Mouse (Mus musculus) MEL (cell line): ENCODE measurements around the gene Itgb1bp1. TPM values are rescaled to one million over a fixed set of nuclear protein-coding genes. Genes with fewer than 3 reads are reported as not detected.

Experiments
- DNase-seq: peaks from one replicate; pipeline ENCODE4 v3.0.0; 2011; ENCODE audit warnings: low read depth, low spot score
- H3K27ac ChIP-seq: 2 replicates; pipeline ENCODE4 v1.5.1; 2012; ENCODE audit warnings: low read depth, mild to moderate bottlenecking, control low read depth, low read length, moderate library complexity; ENCODE audit not compliant: control insufficient read depth
- H3K27me3 ChIP-seq, 2 experiments: fragments of 150-350 bp in 1 of 2; sonication (generic) in 1 of 2; 2 replicates each; pipeline ENCODE4 v1.6.1; 2012; ENCODE audit warnings: low read length in 2 of 2, mild to moderate bottlenecking in 2 of 2, improper control_type of control experiment in 1 of 2, moderate library complexity in 1 of 2; ENCODE audit not compliant: insufficient read depth in 2 of 2, control insufficient read depth in 1 of 2
- H3K36me3 ChIP-seq, 2 experiments: 2 replicates each; pipeline ENCODE4 v1.6.1; 2012 to 2014; ENCODE audit warnings: low read length in 2 of 2, improper control_type of control experiment in 1 of 2, inconsistent platforms in 1 of 2, mild to moderate bottlenecking in 1 of 2; ENCODE audit not compliant: insufficient read depth in 2 of 2, control insufficient read depth in 1 of 2
- H3K4me1 ChIP-seq, 2 experiments: fragments of 150-350 bp in 1 of 2; sonication (generic) in 1 of 2; 2 replicates each; pipeline ENCODE4 v1.6.1; 2012; ENCODE audit warnings: low read length in 2 of 2, improper control_type of control experiment in 1 of 2, mild to moderate bottlenecking in 1 of 2; ENCODE audit not compliant: insufficient read depth in 2 of 2, control insufficient read depth in 1 of 2
- H3K4me3 ChIP-seq, 2 experiments: fragments of 150-350 bp in 1 of 2; sonication (generic) in 1 of 2; 2 replicates each; pipeline ENCODE4 v1.5.1; 2012; ENCODE audit warnings: low read depth in 2 of 2, low read length in 2 of 2, mild to moderate bottlenecking in 2 of 2, moderate library complexity in 2 of 2, control low read depth in 1 of 2, improper control_type of control experiment in 1 of 2; ENCODE audit not compliant: control insufficient read depth in 1 of 2, insufficient read depth in 1 of 2
- H3K79me2 ChIP-seq: 2 replicates; pipeline ENCODE4 v1.6.1; 2012; ENCODE audit warnings: mild to moderate bottlenecking, low read length, moderate library complexity; ENCODE audit not compliant: control insufficient read depth, poor library complexity, insufficient read depth
- H3K9ac ChIP-seq: 2 replicates; pipeline ENCODE4 v1.6.1; 2012; ENCODE audit warnings: low read depth, mild to moderate bottlenecking, control low read depth, low read length, moderate library complexity; ENCODE audit not compliant: control insufficient read depth, poor library complexity, severe bottlenecking
- H3K9me3 ChIP-seq: fragments of 150-350 bp; sonication (generic); replicated peaks from 2 replicates; pipeline ENCODE4 v1.6.1; 2012; ENCODE audit warnings: mild to moderate bottlenecking, low read length, improper control_type of control experiment, moderate library complexity; ENCODE audit not compliant: insufficient read depth
- BHLHE40 ChIP-seq: IDR thresholded peaks from 2 replicates; pipeline ENCODE4 v1.6.1; 2012; ENCODE audit warnings: low read depth, mild to moderate bottlenecking, inconsistent platforms, low read length, improper control_type of control experiment, borderline replicate concordance
- E2F4 ChIP-seq: IDR thresholded peaks from 2 replicates; pipeline ENCODE4 v1.6.1; 2011; ENCODE audit warnings: low read depth, low read length, improper control_type of control experiment, borderline replicate concordance
- ELF1 ChIP-seq: IDR thresholded peaks from 2 replicates; pipeline ENCODE4 v1.6.1; 2014; ENCODE audit warnings: low read depth, mild to moderate bottlenecking, inconsistent platforms, low read length, improper control_type of control experiment, moderate library complexity
- EP300 ChIP-seq, 2 experiments: IDR thresholded peaks; 2 replicates each; pipeline ENCODE4 v1.6.1; 2011; ENCODE audit warnings: improper control_type of control experiment in 2 of 2, low read length in 2 of 2, low read depth in 1 of 2, mild to moderate bottlenecking in 1 of 2
- ETS1 ChIP-seq: IDR thresholded peaks from 2 replicates; pipeline ENCODE4 v1.6.1; 2012; ENCODE audit warnings: low read depth, mild to moderate bottlenecking, inconsistent platforms, low read length, improper control_type of control experiment, moderate library complexity
- GABPA ChIP-seq: IDR thresholded peaks from 2 replicates; pipeline ENCODE4 v1.6.1; 2012; ENCODE audit warnings: low read depth, mild to moderate bottlenecking, inconsistent platforms, low read length, improper control_type of control experiment, moderate library complexity
- MAX ChIP-seq: IDR thresholded peaks from 2 replicates; pipeline ENCODE4 v1.6.1; 2011; ENCODE audit warnings: low read length, improper control_type of control experiment
- MYB ChIP-seq: IDR thresholded peaks from 2 replicates; pipeline ENCODE4 v1.6.1; 2011; ENCODE audit warnings: mild to moderate bottlenecking, low read depth, low read length, improper control_type of control experiment
- MYC ChIP-seq: IDR thresholded peaks from 2 replicates; pipeline ENCODE4 v1.6.1; 2011; ENCODE audit warnings: low read depth, mild to moderate bottlenecking, low read length, improper control_type of control experiment, moderate library complexity
- NRF1 ChIP-seq: IDR thresholded peaks from 2 replicates; pipeline ENCODE4 v1.6.1; 2014; ENCODE audit warnings: low read depth, mild to moderate bottlenecking, inconsistent platforms, low read length, improper control_type of control experiment, moderate library complexity; ENCODE audit not compliant: poor library complexity, insufficient read depth, severe bottlenecking
- RCOR1 ChIP-seq: IDR thresholded peaks from 2 replicates; pipeline ENCODE4 v1.6.1; 2012; ENCODE audit warnings: low read depth, mild to moderate bottlenecking, inconsistent platforms, low read length, improper control_type of control experiment
- USF1 ChIP-seq: IDR thresholded peaks from 2 replicates; pipeline ENCODE4 v1.6.1; 2014; ENCODE audit warnings: low read depth, mild to moderate bottlenecking, inconsistent platforms, low read length, improper control_type of control experiment, moderate library complexity
- ZNF384 ChIP-seq: IDR thresholded peaks from 2 replicates; pipeline ENCODE4 v1.6.1; 2012; ENCODE audit warnings: low read depth, mild to moderate bottlenecking, inconsistent platforms, low read length, improper control_type of control experiment
- polyA plus RNA-seq, 2 experiments: library from polyadenylated mRNA; stranded (reverse) in 1 of 2; unstranded in 1 of 2; fragments of >175 nt in 1 of 2; fragments of >200 nt in 1 of 2; gene quantifications; 2 replicates each; pipeline versions ENCODE4 v1.2.1 to v1.2.4; 2012; ENCODE audit warnings: low replicate concordance in 2 of 2, low read depth in 1 of 2; ENCODE audit not compliant: insufficient read length in 2 of 2, insufficient read depth in 1 of 2, missing spikeins in 1 of 2
- total RNA-seq: library from RNA; depleted of rRNA; stranded (reverse); fragments of 300-350 nt; gene quantifications from 2 replicates; pipeline ENCODE4 v1.2.3, GENCODE M21; 2012

Itgb1bp1 gene
- total and polyA plus RNA-seq, 3 experiments, result 22.0 to 41.3 TPM; not detected in 1

DNA sequence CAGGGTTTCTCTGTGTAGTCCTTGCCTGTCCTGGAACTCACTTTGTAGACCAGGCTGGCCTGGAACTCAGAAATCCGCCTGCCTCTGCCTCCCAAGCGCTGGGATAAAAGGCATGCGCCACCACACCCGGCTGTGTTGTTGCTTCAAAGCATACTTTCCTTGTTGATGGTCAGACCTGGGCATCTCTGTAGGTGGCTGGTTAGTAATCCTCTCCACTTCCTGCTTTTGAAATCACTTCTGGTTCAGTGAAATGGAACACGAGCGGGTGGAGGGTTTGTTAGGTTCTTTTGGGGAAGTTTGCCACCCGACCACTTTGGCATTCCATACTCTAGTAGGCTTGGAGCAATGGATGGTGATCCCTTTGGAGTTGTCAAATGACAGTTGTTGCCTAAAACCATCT lies 52.4 kb downstream of the Itgb1bp1 start:
- no peak for DNase-seq
- Histone ChIP-seq H3K27me3 (no peaks in the 10 kb centered on the region), H3K9ac (no peak overlapping the region), H3K79me2 (no peaks in the 10 kb centered on the region), H3K9me3 (no peaks in the 10 kb centered on the region)
- TF ChIP-seq ELF1, result no peak
- TF ChIP-seq MYC, result no peak
- no peak for TF ChIP-seq BHLHE40
- no peak for TF ChIP-seq ZNF384
- no peak for TF ChIP-seq MYB
- no peak for TF ChIP-seq E2F4
- TF ChIP-seq RCOR1, result no peak
- no peak for TF ChIP-seq GABPA
- TF ChIP-seq, all 39 proteins: peak for 0
- Histone ChIP-seq H3K4me1 (peaks cover 0 to 10% of the 10 kb centered on the region in 2 experiments; a peak in 2 of 4 replicates), H3K27ac (no peak overlapping the region), H3K4me3 (no peak overlapping the region), H3K36me3 (peaks cover 0 to 2% of the 10 kb centered on the region in 2 experiments; a peak in 1 of 4 replicates)

DNA sequence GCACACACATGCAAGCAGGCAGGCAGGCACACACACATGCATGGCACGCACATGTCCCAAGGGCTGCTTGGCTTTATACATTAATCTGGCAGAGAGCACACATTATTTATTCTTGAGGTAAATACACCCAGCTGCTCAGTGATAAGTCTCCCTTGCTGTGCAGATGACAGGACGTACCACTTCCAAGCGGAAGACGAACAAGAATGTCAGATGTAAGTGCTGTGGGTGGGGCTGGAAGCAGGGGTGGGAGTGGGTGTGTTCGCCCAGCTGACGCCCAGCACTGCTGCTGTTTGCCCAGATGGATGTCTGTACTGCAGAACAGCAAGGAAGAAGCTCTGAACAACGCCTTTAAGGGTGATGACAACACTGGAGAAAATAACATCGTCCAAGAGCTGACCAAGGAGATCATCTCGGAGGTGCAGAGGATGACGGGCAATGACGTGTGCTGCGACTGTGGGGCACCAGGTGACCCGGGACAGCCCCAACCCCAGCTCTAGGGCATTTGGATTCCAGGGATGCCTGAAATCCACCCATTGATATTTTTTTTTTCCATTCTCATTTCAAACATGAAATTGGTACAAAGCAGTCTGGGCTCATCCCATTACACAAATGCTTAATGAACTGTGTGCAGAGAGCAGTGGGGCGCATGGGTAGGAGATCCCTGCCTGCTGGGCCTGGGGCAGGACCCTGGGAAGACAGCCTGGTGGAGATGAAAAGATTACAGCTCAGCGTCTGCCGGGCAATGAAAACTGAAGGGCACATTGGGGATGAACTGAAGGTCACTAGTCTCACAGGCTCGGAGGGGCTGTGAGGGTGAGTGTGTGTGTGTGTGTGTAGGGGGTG lies 56.8 kb downstream of the Itgb1bp1 start:
- Histone ChIP-seq H3K27ac (peak overlapping the region; percentile 87), H3K36me3 (peaks cover 0 to 4% of the 10 kb centered on the region in 2 experiments; a peak in 2 of 4 replicates), H3K79me2 (no peaks in the 10 kb centered on the region), H3K4me1 (peaks cover 2 to 26% of the 10 kb centered on the region in 2 experiments; a peak in 3 of 4 replicates), H3K9me3 (no peaks in the 10 kb centered on the region), H3K9ac (peak overlapping the region; percentile 53), H3K27me3 (no peaks in the 10 kb centered on the region), H3K4me3 (peak overlapping the region in 1 of 2 experiments; percentile 47; a peak in 2 of 4 replicates)
- DNase-seq, result peak; percentile 78
- TF ChIP-seq ETS1 (peak; percentile 81), MAX (0 out of 2 replicates have a peak, but pooled peaks have one; percentile 43), EP300 (IDR thresholded peaks at IDR 0.05; ENCODE audit: low read depth in 1 of 2, low read length in 2 of 2) (no peak), NRF1 (0 out of 2 replicates have a peak, but pooled peaks have one; percentile 37), USF1 (no peak), RCOR1 (peak; percentile 1; the same call in 1 of the 2 replicates)
